Mouse (Mus musculus) CH12.LX (cell line): ENCODE measurements around the gene Strip1. TPM values are rescaled to one million over a fixed set of nuclear protein-coding genes. Genes with fewer than 3 reads are reported as not detected.

ENCODE experiments used
- DNase-seq: peaks from one replicate; pipeline ENCODE4 v3.0.0-alpha.2; 2013; ENCODE audit errors: extremely low read depth
- H3K27ac ChIP-seq: 2 replicates; pipeline ENCODE4 v1.5.1; 2012; ENCODE audit warnings: low read depth, mild to moderate bottlenecking, control low read depth, moderate library complexity; ENCODE audit not compliant: insufficient read depth
- H3K27me3 ChIP-seq: replicated peaks from 2 replicates; pipeline ENCODE3; 2012; ENCODE audit warnings: inconsistent platforms
- H3K36me3 ChIP-seq, 2 experiments: replicated peaks in 1 of 2; 2 replicates each; pipeline versions ENCODE3 to v1.6.1; 2012; ENCODE audit warnings: inconsistent platforms in 1 of 2, low read length in 1 of 2, mild to moderate bottlenecking in 1 of 2, mixed read lengths in 1 of 2, moderate library complexity in 1 of 2; ENCODE audit not compliant: control insufficient read depth in 1 of 2, insufficient read depth in 1 of 2
- H3K4me1 ChIP-seq, 2 experiments: 2 replicates each; pipeline ENCODE4 v1.6.1; 2012; ENCODE audit warnings: inconsistent platforms in 1 of 2, moderate library complexity in 1 of 2; ENCODE audit not compliant: insufficient read depth in 2 of 2, control insufficient read depth in 1 of 2
- H3K4me2 ChIP-seq: 2 replicates; pipeline ENCODE4 v1.6.1; 2012; ENCODE audit warnings: low read depth, mild to moderate bottlenecking, control low read depth; ENCODE audit not compliant: poor library complexity, insufficient read depth, severe bottlenecking
- H3K4me3 ChIP-seq, 3 experiments: fragments of 150-350 bp in 1 of 3; sonication (generic) in 1 of 3; replicated peaks in 1 of 3; 2 replicates each; pipeline versions ENCODE3 to v1.5.1; 2011 to 2012; ENCODE audit warnings: low read depth in 2 of 3, low read length in 2 of 3, mild to moderate bottlenecking in 2 of 3, moderate library complexity in 2 of 3, control low read depth in 1 of 3, improper control_type of control experiment in 1 of 3, inconsistent platforms in 1 of 3, mixed read lengths in 1 of 3; ENCODE audit not compliant: poor library complexity in 1 of 3
- H3K79me2 ChIP-seq: replicated peaks from 2 replicates; pipeline ENCODE4 v1.6.1; 2012; ENCODE audit warnings: mild to moderate bottlenecking, moderate library complexity; ENCODE audit not compliant: control insufficient read depth, poor library complexity, insufficient read depth, severe bottlenecking; ENCODE audit errors: extremely low read depth
- H3K9ac ChIP-seq: 2 replicates; pipeline ENCODE4 v1.6.1; 2012; ENCODE audit warnings: low read depth, mild to moderate bottlenecking, control low read depth, moderate library complexity; ENCODE audit not compliant: insufficient read depth
- H3K9me3 ChIP-seq: replicated peaks from 2 replicates; pipeline ENCODE3; 2012; ENCODE audit warnings: low read length, inconsistent platforms, mixed read lengths
- BHLHE40 ChIP-seq: IDR thresholded peaks from 2 replicates; pipeline ENCODE4 v1.6.1; 2011; ENCODE audit warnings: mild to moderate bottlenecking, low read depth, low read length, improper control_type of control experiment
- CHD2 ChIP-seq: IDR thresholded peaks from 2 replicates; pipeline ENCODE4 v1.6.1; 2011; ENCODE audit warnings: low read length, improper control_type of control experiment
- E2F4 ChIP-seq: IDR thresholded peaks from 2 replicates; pipeline ENCODE4 v1.6.1; 2011; ENCODE audit warnings: low read depth, low read length, improper control_type of control experiment; ENCODE audit not compliant: insufficient replicate concordance
- ELF1 ChIP-seq: IDR thresholded peaks from 2 replicates; pipeline ENCODE4 v1.6.1; 2014; ENCODE audit warnings: low read depth, mild to moderate bottlenecking, inconsistent platforms, low read length, improper control_type of control experiment
- EP300 ChIP-seq: IDR thresholded peaks from 2 replicates; pipeline ENCODE4 v1.6.1; 2011; ENCODE audit warnings: low read length, improper control_type of control experiment
- GABPA ChIP-seq: IDR thresholded peaks from 2 replicates; pipeline ENCODE4 v1.6.1; 2012; ENCODE audit warnings: low read depth, low read length, improper control_type of control experiment, inconsistent platforms; ENCODE audit not compliant: insufficient replicate concordance
- HCFC1 ChIP-seq: IDR thresholded peaks from 2 replicates; pipeline ENCODE4 v1.6.1; 2012; ENCODE audit warnings: low read depth, mild to moderate bottlenecking, inconsistent platforms, low read length, improper control_type of control experiment
- JUN ChIP-seq: IDR thresholded peaks from 2 replicates; pipeline ENCODE4 v1.6.1; 2011; ENCODE audit warnings: low read depth, mild to moderate bottlenecking, low read length, improper control_type of control experiment, moderate library complexity; ENCODE audit not compliant: insufficient read depth
- JUND ChIP-seq: conservative IDR thresholded peaks from 2 replicates; pipeline ENCODE4 v1.6.1; 2011; ENCODE audit warnings: low read depth, low read length, improper control_type of control experiment
- MAFK ChIP-seq: IDR thresholded peaks from 2 replicates; pipeline ENCODE4 v1.6.1; 2011; ENCODE audit warnings: low read length, improper control_type of control experiment; ENCODE audit not compliant: insufficient replicate concordance
- MAX ChIP-seq: IDR thresholded peaks from 2 replicates; pipeline ENCODE4 v1.6.1; 2011; ENCODE audit warnings: low read length, improper control_type of control experiment
- MEF2A ChIP-seq: IDR thresholded peaks from 2 replicates; pipeline ENCODE4 v1.6.1; 2014; ENCODE audit warnings: low read depth, mild to moderate bottlenecking, inconsistent platforms, low read length, improper control_type of control experiment, borderline replicate concordance
- MXI1 ChIP-seq: IDR thresholded peaks from 2 replicates; pipeline ENCODE4 v1.6.1; 2011; ENCODE audit warnings: mild to moderate bottlenecking, low read depth, low read length, improper control_type of control experiment
- MYC ChIP-seq: IDR thresholded peaks from 2 replicates; pipeline ENCODE4 v1.6.1; 2011; ENCODE audit warnings: low read depth, mild to moderate bottlenecking, improper control_type of control experiment, low read length
- NELFE ChIP-seq: IDR thresholded peaks from 2 replicates; pipeline ENCODE4 v1.6.1; 2011; ENCODE audit warnings: low read depth, low read length, improper control_type of control experiment
- PAX5 ChIP-seq: IDR thresholded peaks from 2 replicates; pipeline ENCODE4 v1.6.1; 2012; ENCODE audit warnings: low read length, inconsistent platforms, mixed read lengths
- POLR2AphosphoS2 ChIP-seq: IDR thresholded peaks from 2 replicates; pipeline ENCODE4 v1.6.1; 2011; ENCODE audit warnings: low read depth, low read length, improper control_type of control experiment
- RAD21 ChIP-seq: IDR thresholded peaks from 2 replicates; pipeline ENCODE4 v1.6.1; 2011; ENCODE audit warnings: low read depth, mild to moderate bottlenecking, low read length, improper control_type of control experiment, moderate library complexity
- RCOR1 ChIP-seq: conservative IDR thresholded peaks from 2 replicates; pipeline ENCODE4 v1.6.1; 2012; ENCODE audit warnings: low read depth, mild to moderate bottlenecking, inconsistent platforms, low read length, improper control_type of control experiment
- SIN3A ChIP-seq: IDR thresholded peaks from 2 replicates; pipeline ENCODE4 v1.6.1; 2012; ENCODE audit warnings: low read length, improper control_type of control experiment, inconsistent platforms
- SMC3 ChIP-seq: IDR thresholded peaks from 2 replicates; pipeline ENCODE4 v1.6.1; 2011; ENCODE audit warnings: low read depth, low read length, improper control_type of control experiment
- USF1 ChIP-seq: IDR thresholded peaks from 2 replicates; pipeline ENCODE4 v1.6.1; 2014; ENCODE audit warnings: low read depth, mild to moderate bottlenecking, inconsistent platforms, low read length, improper control_type of control experiment
- USF2 ChIP-seq: conservative IDR thresholded peaks from 2 replicates; pipeline ENCODE4 v1.6.1; 2011; ENCODE audit warnings: low read depth, low read length, improper control_type of control experiment
- ZC3H11A ChIP-seq: IDR thresholded peaks from 2 replicates; pipeline ENCODE4 v1.6.1; 2012; ENCODE audit warnings: low read depth, mild to moderate bottlenecking, inconsistent platforms, low read length, improper control_type of control experiment
- dilution Hi-C: fragments of 300-500 bp; cut with MboI; formaldehyde crosslinking; loops from 2 replicates; pipeline ENCODE4 v1.14.3; 2020; ENCODE audit warnings: low sequenced_read_pairs; ENCODE audit not compliant: extremely low pct_unique_long_range_greater_than_20kb, extremely low pct_ligation_motif_present
- in situ Hi-C: fragments of 300-500 bp; cut with MboI; formaldehyde crosslinking; loops from 3 replicates; pipeline ENCODE4 v1.14.3; 2019; ENCODE audit warnings: low sequenced_read_pairs, low pct_ligation_motif_present, low pct_unique_long_range_greater_than_20kb, mixed read lengths
- polyA plus RNA-seq: library from polyadenylated mRNA; unstranded; fragments of >175 nt; gene quantifications from 2 replicates; pipeline ENCODE4 v1.2.1, GENCODE M21; 2012; ENCODE audit warnings: low read depth; ENCODE audit not compliant: insufficient read length
- total RNA-seq, 2 experiments: library from RNA; depleted of rRNA; stranded (reverse); fragments of 300-350 nt in 1 of 2; fragments of >200 nt in 1 of 2; gene quantifications; 2 replicates each; pipeline ENCODE4 v1.2.3; 2012 to 2014

Gene Strip1
- total and polyA plus RNA-seq, 3 experiments = 18.4 to 28.2 (median 27.0) TPM

DNA sequence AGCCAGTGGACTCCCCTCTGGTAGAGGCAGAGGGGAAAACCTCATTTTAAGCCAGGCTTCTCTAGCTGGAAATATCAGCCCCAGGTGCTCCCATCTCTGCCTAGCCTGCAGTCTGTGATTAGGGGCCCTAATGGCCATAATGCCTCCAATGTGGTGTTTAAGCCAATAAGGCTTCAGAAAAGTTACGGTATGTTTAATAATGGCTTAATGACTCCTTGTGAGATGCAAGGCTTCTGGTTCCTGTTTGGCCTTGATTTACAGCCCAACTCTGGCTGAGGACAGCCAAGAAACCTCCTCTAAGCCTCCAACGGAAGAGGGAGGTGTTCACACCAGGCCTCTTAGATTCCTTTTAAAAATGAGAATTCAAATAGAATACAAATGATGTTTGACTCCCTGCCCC lies 37.9 kb downstream of the Strip1 start:
- no peaks in the 10 kb centered on the region for H3K79me2 ChIP-seq
- H3K4me1 ChIP-seq = no peaks in the 10 kb centered on the region
- DNase-seq = no peak
- no peak for TF ChIP-seq USF2
- no peak for TF ChIP-seq JUN
- no peak for TF ChIP-seq NELFE
- no peak for TF ChIP-seq SIN3A
- in situ Hi-C loops (no loop called here), dilution Hi-C loops (no loop called here)
- no peak overlapping the region for H3K4me2 ChIP-seq
- H3K9me3 ChIP-seq = peaks cover 19% of the 10 kb centered on the region
- no peaks in the 10 kb centered on the region for H3K36me3 ChIP-seq
- H3K4me3 ChIP-seq = no peak overlapping the region
- H3K27ac ChIP-seq = no peak overlapping the region
- no peak overlapping the region for H3K9ac ChIP-seq
- H3K27me3 ChIP-seq = no peaks in the 10 kb centered on the region

DNA sequence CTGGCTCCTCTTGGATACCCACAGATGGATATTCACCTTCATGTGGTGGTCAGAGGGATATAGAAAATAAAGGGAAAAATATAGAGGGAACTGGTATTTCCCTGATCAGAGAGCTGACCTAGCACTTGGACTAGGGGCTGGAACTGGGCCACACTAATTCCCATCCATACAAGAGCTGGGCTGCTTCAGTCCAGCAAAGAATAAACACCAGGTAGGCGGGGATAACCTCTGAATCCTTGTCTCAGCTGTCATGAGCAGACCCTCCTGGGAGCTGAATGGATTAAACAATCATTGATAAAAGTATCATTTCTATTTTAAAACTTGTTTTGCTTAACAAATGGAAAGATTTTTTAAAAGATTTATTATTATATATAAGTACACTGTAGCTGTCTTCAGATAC lies 39.9 kb downstream of the Strip1 start:
- H3K4me1 ChIP-seq = no peaks in the 10 kb centered on the region
- H3K79me2 ChIP-seq = no peaks in the 10 kb centered on the region
- H3K9ac ChIP-seq = no peak overlapping the region
- no peak for TF ChIP-seq SMC3
- no peak for TF ChIP-seq RAD21
- TF ChIP-seq USF2 = no peak
- no peak for TF ChIP-seq ELF1
- no peak for TF ChIP-seq MEF2A
- no peak for TF ChIP-seq E2F4
- TF ChIP-seq ZC3H11A = no peak
- no peak for TF ChIP-seq MXI1
- TF ChIP-seq CHD2 = no peak
- no peak for TF ChIP-seq SIN3A
- no peak for TF ChIP-seq RCOR1
- TF ChIP-seq JUND = no peak
- TF ChIP-seq MAX = no peak
- peaks cover 16% of the 10 kb centered on the region for H3K9me3 ChIP-seq
- no peak for DNase-seq
- no peak overlapping the region for H3K4me2 ChIP-seq
- in situ Hi-C loops (no loop called here), dilution Hi-C loops (no loop called here)
- no peaks in the 10 kb centered on the region for H3K27me3 ChIP-seq
- H3K27ac ChIP-seq = no peak overlapping the region
- H3K36me3 ChIP-seq = no peaks in the 10 kb centered on the region
- no peak overlapping the region for H3K4me3 ChIP-seq

DNA sequence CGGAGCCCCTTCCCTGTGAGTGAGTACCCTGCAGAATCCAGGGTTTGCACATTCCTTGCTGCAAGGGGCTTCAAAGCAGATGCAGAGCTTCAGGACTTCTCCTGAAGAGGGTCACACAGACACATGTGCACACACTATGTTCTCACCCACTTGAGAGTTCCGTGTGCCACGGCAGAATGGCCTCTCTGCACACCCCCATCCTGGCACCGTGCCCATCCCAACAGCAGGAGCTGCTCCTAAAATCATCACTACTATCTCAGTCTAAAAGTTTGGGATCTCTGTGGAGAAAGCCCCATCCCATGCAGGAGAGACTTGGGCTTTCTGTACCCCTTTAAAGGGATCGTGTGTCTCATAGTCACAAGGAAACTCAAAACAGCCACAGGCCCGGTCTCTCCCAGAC lies 45.0 kb downstream of the Strip1 start:
- H3K36me3 ChIP-seq = no peaks in the 10 kb centered on the region
- TF ChIP-seq PAX5 = no peak
- TF ChIP-seq GABPA = no peak
- TF ChIP-seq USF2 = no peak
- no peak for TF ChIP-seq MAFK
- no peak for TF ChIP-seq JUND
- no peak for TF ChIP-seq HCFC1
- TF ChIP-seq CHD2 = no peak
- no peak for TF ChIP-seq POLR2AphosphoS2
- no peak for TF ChIP-seq USF1
- no peak for TF ChIP-seq ZC3H11A
- no peak for TF ChIP-seq EP300
- no peak for TF ChIP-seq MYC
- no peak for TF ChIP-seq BHLHE40
- TF ChIP-seq MAX = no peak
- TF ChIP-seq, all 38 proteins: peak for 0
- no peak overlapping the region for H3K4me3 ChIP-seq
- DNase-seq = no peak
- H3K27me3 ChIP-seq = no peaks in the 10 kb centered on the region
- dilution Hi-C loops = no loop called here
- no peak overlapping the region for H3K27ac ChIP-seq
- H3K79me2 ChIP-seq = no peaks in the 10 kb centered on the region
- no peaks in the 10 kb centered on the region for H3K9me3 ChIP-seq
- H3K9ac ChIP-seq = no peak overlapping the region
- peaks cover 0 to 5% of the 10 kb centered on the region in 2 experiments; a peak in 1 of 4 replicates for H3K4me1 ChIP-seq
- H3K4me2 ChIP-seq = no peak overlapping the region
- in situ Hi-C loops = no loop called here
